Mouse (Mus musculus) mesoderm, embryonic 11.5 days (tissue): ENCODE measurements around the gene Syt3.

Experiments
- DNase-seq: peaks from one replicate; pipeline ENCODE4 v3.0.0-alpha.2; 2012; ENCODE audit warnings: low read depth, low spot score

The Syt3 gene

DNA sequence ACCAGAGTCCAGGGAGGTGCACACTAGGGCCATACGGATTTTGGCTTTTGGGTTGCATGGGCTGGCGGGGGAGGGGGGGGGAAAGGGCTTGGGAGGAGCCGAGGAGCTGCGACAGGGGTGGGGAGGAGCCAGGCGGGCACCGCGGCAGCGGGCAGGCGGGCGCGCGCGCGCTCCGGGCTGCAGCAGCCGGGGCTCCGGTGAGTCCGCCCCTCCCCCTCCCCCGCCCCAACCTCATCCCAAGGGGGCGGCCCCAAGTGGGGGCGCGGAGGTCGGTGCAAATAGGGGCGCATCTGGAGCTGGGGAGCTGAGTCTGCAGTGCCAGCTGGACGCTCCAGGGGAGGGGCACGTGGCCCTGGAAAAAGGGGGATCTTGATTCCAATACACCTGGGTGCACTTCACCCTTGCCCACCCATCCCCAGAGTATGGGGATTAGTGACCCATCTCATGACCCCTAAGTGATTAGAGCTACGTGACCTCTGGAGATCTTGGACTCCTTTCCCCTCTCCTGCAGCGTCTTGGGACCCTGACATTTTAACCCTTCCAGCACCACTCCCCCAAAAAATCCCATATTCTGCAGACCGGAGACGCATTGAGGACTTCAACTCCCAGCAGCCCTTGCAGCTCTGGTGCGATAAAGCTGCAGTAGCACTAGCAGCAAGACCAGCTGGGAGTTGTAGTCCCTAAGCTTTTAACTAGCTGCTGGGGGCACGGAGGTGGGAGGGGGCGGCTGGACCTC, at the start of gene Syt3:
Gene Syt3 (plus strand): TSS at position 123 of the 736 bp plus-strand sequence.
- DNase-seq: peak; percentile 73

DNA sequence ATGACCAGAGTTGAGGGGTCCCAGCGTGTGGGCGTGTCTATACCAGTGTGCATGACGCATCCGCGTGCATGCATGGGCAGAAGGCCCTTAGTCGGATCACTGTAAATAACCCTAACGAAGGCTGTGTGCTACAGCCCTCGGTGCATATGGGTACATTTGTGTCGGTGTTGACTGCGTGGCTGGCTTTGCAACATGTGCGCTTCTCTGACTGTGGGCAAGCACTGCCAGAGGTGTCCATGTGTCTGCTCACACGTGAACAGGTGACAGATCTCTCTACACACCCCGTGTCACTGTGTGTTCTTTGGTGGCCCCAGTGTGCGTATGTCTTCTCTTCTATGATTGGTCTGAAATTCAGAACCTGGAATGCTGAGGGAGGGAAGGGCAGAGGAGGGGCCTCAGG, 49.8 kb upstream of the Syt3 start:
- DNase-seq: no peak

DNA sequence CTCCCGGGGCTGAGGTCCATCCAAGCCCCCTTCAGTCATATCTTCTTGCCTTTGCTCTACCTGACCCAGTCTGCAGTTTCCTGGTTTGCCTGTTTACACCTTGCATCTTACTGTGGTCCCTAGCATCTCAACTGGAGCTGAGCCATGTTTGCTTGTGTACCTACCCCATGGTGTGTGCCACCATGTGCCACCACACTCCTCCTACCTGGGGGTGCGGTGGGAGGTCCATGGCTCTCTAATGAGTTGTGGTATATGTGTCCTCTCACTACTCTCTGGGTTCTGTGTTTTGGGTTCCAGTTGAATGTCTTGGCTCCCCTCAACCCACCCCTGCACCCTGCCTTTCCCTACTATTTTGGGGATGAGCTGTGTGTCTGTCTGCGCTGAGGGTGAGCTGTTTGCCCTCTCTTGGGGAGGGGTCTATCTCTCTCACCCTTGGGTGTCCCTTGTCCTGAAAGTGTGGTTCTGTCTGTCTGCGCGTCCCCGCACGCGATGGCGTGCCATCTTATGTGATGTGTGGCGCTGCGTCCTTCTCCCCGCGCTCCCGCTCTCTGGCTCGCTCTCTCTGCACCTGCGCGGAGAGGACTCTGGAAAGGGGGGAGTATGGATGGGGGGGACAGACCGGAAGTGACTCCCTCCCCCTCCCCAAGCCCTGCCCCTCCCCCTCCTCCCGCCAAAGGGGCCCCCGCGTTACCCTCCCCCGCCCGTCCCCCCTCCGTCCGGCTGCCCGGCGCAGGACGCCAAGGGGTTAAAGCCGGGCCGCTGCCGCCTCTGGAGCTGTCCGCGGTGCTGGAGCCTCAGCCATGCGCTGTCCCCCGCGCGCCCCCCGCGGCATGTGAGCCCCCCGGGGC, 48.6 kb upstream of the Syt3 start:
- DNase-seq: peak; percentile 67

DNA sequence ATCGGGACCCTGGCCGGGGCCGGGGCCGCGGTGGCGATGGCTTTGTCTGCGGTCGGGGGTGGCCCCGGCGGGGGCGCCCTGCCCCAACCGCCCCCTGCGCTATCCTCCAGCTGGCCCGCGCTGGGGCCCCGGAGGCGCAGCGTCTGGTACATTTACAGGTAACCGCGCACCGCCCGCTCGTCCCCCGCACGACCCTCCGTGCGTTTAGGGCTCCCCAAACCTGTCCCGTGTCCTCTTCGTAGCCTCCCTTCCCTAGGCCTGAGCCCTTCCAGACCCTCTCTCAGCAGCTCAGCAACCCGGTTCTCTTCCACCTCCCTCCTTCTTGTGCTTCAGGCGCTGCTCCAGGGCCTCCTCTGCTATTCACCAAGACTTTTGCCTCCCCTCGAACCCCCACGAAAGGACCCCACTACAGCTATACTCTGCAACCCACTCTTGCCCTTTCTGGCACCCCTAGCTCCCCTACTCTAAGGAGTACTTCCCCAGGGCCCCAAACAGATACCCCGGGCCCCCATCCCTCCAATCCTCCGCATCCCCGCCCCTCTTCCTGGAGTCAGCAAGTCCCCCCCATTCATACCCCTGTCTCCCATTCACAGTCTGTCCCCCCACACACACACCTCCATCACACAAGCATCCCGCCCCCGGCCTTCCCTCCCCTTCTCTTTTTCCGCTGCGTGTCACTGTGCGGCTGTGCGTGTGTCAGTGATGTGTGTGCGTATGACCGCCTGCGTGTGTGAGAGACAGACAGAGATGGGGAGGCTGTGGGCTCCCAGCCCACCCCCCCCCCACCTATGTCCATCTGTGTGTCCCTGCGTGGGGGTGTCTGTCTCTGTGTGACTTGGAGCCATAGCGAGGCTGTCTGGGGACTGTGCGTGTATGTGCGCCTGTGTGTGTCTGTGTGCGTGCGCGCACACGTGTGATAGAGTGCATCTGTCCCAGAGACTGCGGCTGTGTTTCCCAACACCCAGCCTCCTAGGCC, 47.6 kb upstream of the Syt3 start:
- DNase-seq: no peak

- no peak for DNase-seq
These were observed 46.6 kb upstream of the Syt3 start for GRCm38 (mm10) chr7:44337121-44337849.

DNA sequence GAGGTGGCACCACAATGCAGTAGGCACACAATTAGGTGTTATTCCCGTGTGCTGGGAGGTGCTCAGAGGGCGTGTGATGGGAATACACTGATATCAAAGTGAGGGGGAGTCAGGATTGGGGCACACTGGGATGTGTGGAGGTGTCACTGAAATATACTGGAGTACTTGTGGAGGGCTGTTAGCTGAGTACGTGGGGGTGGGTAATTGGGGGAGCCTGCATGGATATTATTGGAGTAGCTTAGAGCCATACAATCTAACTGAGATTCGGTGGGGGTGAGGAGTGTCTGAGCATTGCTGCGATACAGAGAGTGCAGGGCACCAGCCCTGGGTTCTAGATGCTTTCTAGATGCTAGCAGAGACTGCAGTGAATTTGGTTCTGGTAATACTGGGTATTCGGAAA, 43.7 kb upstream of the Syt3 start:
- DNase-seq: no peak

DNA sequence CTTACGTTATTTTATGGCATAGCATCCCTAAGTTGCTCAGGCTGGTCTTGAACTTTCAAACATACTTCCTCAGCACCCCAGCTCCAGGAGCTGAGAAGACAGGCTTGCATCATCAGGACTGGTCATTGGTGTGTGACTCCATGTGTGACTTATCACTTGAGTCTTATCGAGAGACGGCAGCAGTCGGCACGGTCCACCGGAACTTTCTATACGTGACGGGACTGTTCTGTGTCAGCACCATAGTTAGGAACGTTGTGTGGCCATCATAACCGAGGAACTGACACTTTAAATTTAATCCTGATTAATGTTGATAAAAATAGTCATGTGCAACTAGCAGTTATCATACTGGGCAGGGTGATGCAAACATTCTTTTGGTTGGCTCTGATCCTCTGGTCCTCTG, 42.8 kb upstream of the Syt3 start:
- DNase-seq: no peak

- DNase-seq: no peak
These were observed 42.2 kb upstream of the Syt3 start for GRCm38 (mm10) chr7:44341714-44342113.

DNA sequence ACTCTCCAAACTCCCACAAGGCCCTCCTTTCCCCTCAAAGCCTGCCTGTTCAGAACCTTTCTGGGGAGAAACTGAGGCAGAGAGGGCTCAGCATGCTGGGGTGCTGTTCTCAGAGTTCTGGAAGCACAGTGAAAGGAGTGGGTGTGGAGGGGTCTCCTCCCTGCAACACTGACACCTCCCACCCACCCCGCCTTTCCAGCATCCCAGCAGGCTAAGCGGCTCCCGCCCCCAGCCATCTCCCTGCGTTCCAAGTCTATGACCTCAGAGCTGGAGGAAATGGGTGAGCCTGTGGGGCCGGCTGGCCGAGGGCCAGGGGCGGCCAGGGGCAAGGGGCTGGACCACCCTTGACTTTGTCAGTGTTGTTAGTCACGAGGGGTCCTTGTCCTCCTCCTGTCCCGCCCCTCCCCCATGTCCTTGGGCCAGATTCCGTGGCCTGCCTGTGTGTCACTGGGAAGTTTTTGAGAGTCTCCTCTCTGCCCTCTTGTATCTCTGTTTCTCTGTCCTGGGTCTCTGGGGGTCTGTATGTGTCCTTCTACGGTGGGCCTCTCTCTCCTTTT, 40.4 kb upstream of the Syt3 start:
- DNase-seq: no peak

- no peak for DNase-seq
These were observed 39.3 kb upstream of the Syt3 start for GRCm38 (mm10) chr7:44344622-44345021.

DNA sequence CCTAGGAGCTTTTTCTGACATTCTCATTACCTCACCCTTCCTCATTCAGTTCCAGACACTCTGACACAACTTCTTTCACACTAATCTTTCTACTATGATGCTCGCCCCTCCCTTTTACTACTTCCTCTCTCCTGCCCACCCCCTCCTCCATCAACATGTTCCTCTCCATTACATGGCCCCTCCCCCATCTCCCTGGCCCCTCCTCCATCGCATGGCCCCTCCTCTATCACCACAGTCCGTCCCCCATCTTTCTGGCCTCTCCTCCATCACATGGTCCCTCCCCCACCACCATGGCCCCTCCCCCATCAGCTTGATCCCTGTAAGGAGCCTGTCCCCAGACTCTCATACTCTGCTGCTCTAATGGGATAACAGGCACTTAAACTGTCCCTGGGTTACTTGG, 34.9 kb upstream of the Syt3 start:
- DNase-seq: no peak

DNA sequence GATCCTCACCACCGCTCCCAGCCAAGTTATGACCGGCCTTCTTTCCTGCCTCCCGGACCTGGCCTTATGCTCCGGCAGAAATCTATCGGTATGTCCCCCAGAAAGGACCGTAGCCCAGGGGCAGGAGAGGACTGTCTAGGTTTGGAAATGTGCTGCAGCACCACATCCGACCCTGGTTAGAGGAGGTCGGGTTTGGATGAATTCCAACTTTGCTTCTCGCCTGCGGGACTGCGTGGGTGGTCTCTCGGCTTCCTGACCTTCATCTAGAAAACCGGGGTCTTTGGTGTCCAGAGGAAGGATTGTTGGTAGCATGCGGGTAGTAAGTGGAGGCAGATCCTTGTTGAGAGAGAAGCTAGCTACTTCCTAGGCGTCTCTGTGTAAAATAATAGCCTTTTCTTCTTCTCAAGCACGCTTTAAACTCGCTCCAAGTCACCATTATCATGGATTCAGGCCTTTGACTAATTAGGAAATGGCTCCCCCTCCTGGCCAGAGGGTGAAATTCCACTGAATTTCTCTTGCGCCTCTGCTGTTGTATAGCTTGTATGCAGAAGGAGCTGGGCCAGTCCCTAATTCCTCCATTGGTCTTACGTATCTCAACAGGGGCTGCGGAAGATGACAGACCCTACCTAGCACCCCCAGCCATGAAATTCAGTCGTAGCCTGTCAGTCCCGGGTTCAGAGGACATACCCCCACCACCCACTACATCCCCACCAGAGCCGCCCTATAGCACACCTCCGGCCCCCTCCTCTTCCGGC, 32.8 kb upstream of the Syt3 start:
- peak; percentile 89 for DNase-seq

GRCm38 (mm10) chr7:44351881-44352749, 31.8 kb upstream of the Syt3 start:
- DNase-seq: no peak

GRCm38 (mm10) chr7:44352750-44353600, 30.9 kb upstream of the Syt3 start:
- no peak for DNase-seq

- DNase-seq: no peak
These were observed 30.1 kb upstream of the Syt3 start for GRCm38 (mm10) chr7:44353601-44354340.

DNA sequence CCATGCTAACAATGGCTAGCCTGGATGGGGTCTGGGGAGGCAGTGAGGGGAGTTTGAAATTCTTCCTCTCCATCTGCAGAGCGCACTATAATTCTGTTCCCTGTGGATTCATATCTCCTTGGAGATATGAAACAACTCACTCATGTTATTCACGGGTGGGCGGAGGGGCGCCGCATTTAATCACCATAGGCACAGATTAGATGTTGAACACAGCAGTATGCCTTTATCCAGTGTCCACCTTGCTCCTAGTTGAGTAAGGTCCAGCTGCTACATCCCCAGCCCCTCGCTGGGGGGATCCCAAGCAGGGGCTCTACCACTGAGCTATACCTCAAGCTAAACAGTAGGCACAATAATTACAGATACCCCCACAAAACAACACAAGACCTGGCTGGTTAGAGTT, 28.5 kb upstream of the Syt3 start:
- DNase-seq: no peak
